Mouse (Mus musculus) MEL (cell line): ENCODE data around the gene Babam2. TPM values are rescaled to one million over a fixed set of nuclear protein-coding genes. Genes with fewer than 3 reads are reported as not detected.

Source experiments
- DNase-seq: peaks from one replicate; pipeline ENCODE4 v3.0.0; 2011; ENCODE audit warnings: low read depth, low spot score
- H3K27ac ChIP-seq: 2 replicates; pipeline ENCODE4 v1.5.1; 2012; ENCODE audit warnings: low read depth, mild to moderate bottlenecking, control low read depth, low read length, moderate library complexity; ENCODE audit not compliant: control insufficient read depth
- H3K27me3 ChIP-seq, 2 experiments: fragments of 150-350 bp in 1 of 2; sonication (generic) in 1 of 2; 2 replicates each; pipeline ENCODE4 v1.6.1; 2012; ENCODE audit warnings: low read length in 2 of 2, mild to moderate bottlenecking in 2 of 2, improper control_type of control experiment in 1 of 2, moderate library complexity in 1 of 2; ENCODE audit not compliant: insufficient read depth in 2 of 2, control insufficient read depth in 1 of 2
- H3K36me3 ChIP-seq, 2 experiments: 2 replicates each; pipeline ENCODE4 v1.6.1; 2012 to 2014; ENCODE audit warnings: low read length in 2 of 2, improper control_type of control experiment in 1 of 2, inconsistent platforms in 1 of 2, mild to moderate bottlenecking in 1 of 2; ENCODE audit not compliant: insufficient read depth in 2 of 2, control insufficient read depth in 1 of 2
- H3K4me1 ChIP-seq, 2 experiments: fragments of 150-350 bp in 1 of 2; sonication (generic) in 1 of 2; 2 replicates each; pipeline ENCODE4 v1.6.1; 2012; ENCODE audit warnings: low read length in 2 of 2, improper control_type of control experiment in 1 of 2, mild to moderate bottlenecking in 1 of 2; ENCODE audit not compliant: insufficient read depth in 2 of 2, control insufficient read depth in 1 of 2
- H3K4me3 ChIP-seq, 2 experiments: fragments of 150-350 bp in 1 of 2; sonication (generic) in 1 of 2; 2 replicates each; pipeline ENCODE4 v1.5.1; 2012; ENCODE audit warnings: low read depth in 2 of 2, low read length in 2 of 2, mild to moderate bottlenecking in 2 of 2, moderate library complexity in 2 of 2, control low read depth in 1 of 2, improper control_type of control experiment in 1 of 2; ENCODE audit not compliant: control insufficient read depth in 1 of 2, insufficient read depth in 1 of 2
- H3K79me2 ChIP-seq: 2 replicates; pipeline ENCODE4 v1.6.1; 2012; ENCODE audit warnings: mild to moderate bottlenecking, low read length, moderate library complexity; ENCODE audit not compliant: control insufficient read depth, poor library complexity, insufficient read depth
- H3K9ac ChIP-seq: 2 replicates; pipeline ENCODE4 v1.6.1; 2012; ENCODE audit warnings: low read depth, mild to moderate bottlenecking, control low read depth, low read length, moderate library complexity; ENCODE audit not compliant: control insufficient read depth, poor library complexity, severe bottlenecking
- H3K9me3 ChIP-seq: fragments of 150-350 bp; sonication (generic); replicated peaks from 2 replicates; pipeline ENCODE4 v1.6.1; 2012; ENCODE audit warnings: mild to moderate bottlenecking, low read length, improper control_type of control experiment, moderate library complexity; ENCODE audit not compliant: insufficient read depth
- CHD2 ChIP-seq: IDR thresholded peaks from 2 replicates; pipeline ENCODE4 v1.6.1; 2011; ENCODE audit warnings: low read length, improper control_type of control experiment
- ETS1 ChIP-seq: IDR thresholded peaks from 2 replicates; pipeline ENCODE4 v1.6.1; 2012; ENCODE audit warnings: low read depth, mild to moderate bottlenecking, inconsistent platforms, low read length, improper control_type of control experiment, moderate library complexity
- GABPA ChIP-seq: IDR thresholded peaks from 2 replicates; pipeline ENCODE4 v1.6.1; 2012; ENCODE audit warnings: low read depth, mild to moderate bottlenecking, inconsistent platforms, low read length, improper control_type of control experiment, moderate library complexity
- GATA1 ChIP-seq: IDR thresholded peaks from 2 replicates; pipeline ENCODE4 v1.6.1; 2011; ENCODE audit warnings: low read depth, low read length, improper control_type of control experiment
- HCFC1 ChIP-seq: IDR thresholded peaks from 2 replicates; pipeline ENCODE4 v1.6.1; 2012; ENCODE audit warnings: low read depth, mild to moderate bottlenecking, inconsistent platforms, low read length, improper control_type of control experiment, moderate library complexity
- KAT2A ChIP-seq: conservative IDR thresholded peaks from 2 replicates; pipeline ENCODE4 v1.6.1; 2012; ENCODE audit warnings: low read depth, low read length, improper control_type of control experiment, inconsistent platforms
- MAZ ChIP-seq: IDR thresholded peaks from 2 replicates; pipeline ENCODE4 v1.6.1; 2012; ENCODE audit warnings: low read depth, mild to moderate bottlenecking, inconsistent platforms, low read length, improper control_type of control experiment
- MYC ChIP-seq: IDR thresholded peaks from 2 replicates; pipeline ENCODE4 v1.6.1; 2011; ENCODE audit warnings: low read depth, mild to moderate bottlenecking, low read length, improper control_type of control experiment, moderate library complexity
- NELFE ChIP-seq: IDR thresholded peaks from 2 replicates; pipeline ENCODE4 v1.6.1; 2011; ENCODE audit warnings: low read depth, low read length, improper control_type of control experiment
- NRF1 ChIP-seq: IDR thresholded peaks from 2 replicates; pipeline ENCODE4 v1.6.1; 2014; ENCODE audit warnings: low read depth, mild to moderate bottlenecking, inconsistent platforms, low read length, improper control_type of control experiment, moderate library complexity; ENCODE audit not compliant: poor library complexity, insufficient read depth, severe bottlenecking
- RAD21 ChIP-seq: IDR thresholded peaks from 2 replicates; pipeline ENCODE4 v1.6.1; 2011; ENCODE audit warnings: mild to moderate bottlenecking, low read depth, low read length, improper control_type of control experiment
- SIN3A ChIP-seq: IDR thresholded peaks from 2 replicates; pipeline ENCODE4 v1.6.1; 2012; ENCODE audit warnings: low read length, improper control_type of control experiment, inconsistent platforms
- SMC3 ChIP-seq: IDR thresholded peaks from 2 replicates; pipeline ENCODE4 v1.6.1; 2011; ENCODE audit warnings: low read depth, low read length, improper control_type of control experiment
- TAL1 ChIP-seq: IDR thresholded peaks from 2 replicates; pipeline ENCODE4 v1.6.1; 2012; ENCODE audit warnings: mild to moderate bottlenecking, inconsistent platforms, low read length, moderate library complexity, mixed read lengths
- TBP ChIP-seq: IDR thresholded peaks from 2 replicates; pipeline ENCODE4 v1.8.0; 2011; ENCODE audit warnings: low read depth, low read length, improper control_type of control experiment
- USF2 ChIP-seq, 2 experiments: IDR thresholded peaks; 2 replicates each; pipeline ENCODE4 v1.6.1; 2011 to 2012; ENCODE audit warnings: improper control_type of control experiment in 2 of 2, low read length in 2 of 2, borderline replicate concordance in 1 of 2, inconsistent platforms in 1 of 2, low read depth in 1 of 2, mild to moderate bottlenecking in 1 of 2; ENCODE audit not compliant: insufficient read depth in 1 of 2
- ZKSCAN1 ChIP-seq: IDR thresholded peaks from 2 replicates; pipeline ENCODE4 v1.6.1; 2012; ENCODE audit warnings: low read depth, mild to moderate bottlenecking, inconsistent platforms, low read length, improper control_type of control experiment, moderate library complexity
- ZMIZ1 ChIP-seq: IDR thresholded peaks from 2 replicates; pipeline ENCODE4 v1.6.1; 2012; ENCODE audit warnings: low read depth, mild to moderate bottlenecking, inconsistent platforms, low read length, improper control_type of control experiment, moderate library complexity
- ZNF384 ChIP-seq: IDR thresholded peaks from 2 replicates; pipeline ENCODE4 v1.6.1; 2012; ENCODE audit warnings: low read depth, mild to moderate bottlenecking, inconsistent platforms, low read length, improper control_type of control experiment
- polyA plus RNA-seq, 2 experiments: library from polyadenylated mRNA; stranded (reverse) in 1 of 2; unstranded in 1 of 2; fragments of >175 nt in 1 of 2; fragments of >200 nt in 1 of 2; gene quantifications; 2 replicates each; pipeline versions ENCODE4 v1.2.1 to v1.2.4; 2012; ENCODE audit warnings: low replicate concordance in 2 of 2, low read depth in 1 of 2; ENCODE audit not compliant: insufficient read length in 2 of 2, insufficient read depth in 1 of 2, missing spikeins in 1 of 2
- total RNA-seq: library from RNA; depleted of rRNA; stranded (reverse); fragments of 300-350 nt; gene quantifications from 2 replicates; pipeline ENCODE4 v1.2.3, GENCODE M21; 2012

Gene Babam2
- total and polyA plus RNA-seq, 3 experiments = 43.3 to 86.6 TPM; not detected in 1

- TF ChIP-seq MAZ = no peak
- TF ChIP-seq RAD21 = no peak
- TF ChIP-seq NELFE = no peak
- TF ChIP-seq GABPA = no peak
- no peak for TF ChIP-seq GATA1
- no peak for TF ChIP-seq ZMIZ1
- no peak for TF ChIP-seq CHD2
- TF ChIP-seq TBP = no peak
- TF ChIP-seq ZKSCAN1 = no peak
- TF ChIP-seq NRF1 = no peak
- TF ChIP-seq ETS1 = no peak
- TF ChIP-seq, all 39 proteins: peak for 0
Measured at GRCm38 (mm10) chr5:31741931-31742330, 44.4 kb downstream of the Babam2 start.

GRCm38 (mm10) chr5:31742521-31743031 lies 45.1 kb downstream of the Babam2 start:
- Histone ChIP-seq H3K4me3 (no peak overlapping the region), H3K27ac (no peak overlapping the region), H3K27me3 (no peaks in the 10 kb centered on the region), H3K9ac (no peak overlapping the region), H3K4me1 (no peaks in the 10 kb centered on the region), H3K79me2 (no peaks in the 10 kb centered on the region), H3K36me3 (peaks cover 0 to 2% of the 10 kb centered on the region in 2 experiments; a peak in 2 of 4 replicates), H3K9me3 (no peaks in the 10 kb centered on the region)
- no peak for TF ChIP-seq USF2 (IDR thresholded peaks at IDR 0.05; ENCODE audit: borderline replicate concordance in 1 of 2, insufficient read depth in 1 of 2, low read depth in 1 of 2, low read length in 2 of 2)
- TF ChIP-seq SIN3A = no peak
- TF ChIP-seq ZKSCAN1 = no peak
- no peak for TF ChIP-seq HCFC1
- no peak for TF ChIP-seq ZNF384
- TF ChIP-seq RAD21 = no peak
- no peak for TF ChIP-seq MYC
- no peak for TF ChIP-seq SMC3
- no peak for TF ChIP-seq KAT2A
- no peak for TF ChIP-seq TAL1
- TF ChIP-seq NELFE = no peak
- DNase-seq = no peak

More at GRCm38 (mm10) chr5:31741931-31742330, 44.4 kb downstream of the Babam2 start:
- no peak overlapping the region for H3K9ac ChIP-seq
- H3K4me3 ChIP-seq = no peak overlapping the region
- H3K27me3 ChIP-seq = no peaks in the 10 kb centered on the region
- no peak overlapping the region for H3K27ac ChIP-seq
- H3K79me2 ChIP-seq = no peaks in the 10 kb centered on the region
- no peaks in the 10 kb centered on the region for H3K36me3 ChIP-seq
- H3K4me1 ChIP-seq = no peaks in the 10 kb centered on the region
- no peaks in the 10 kb centered on the region for H3K9me3 ChIP-seq
- no peak for DNase-seq
